Mouse (Mus musculus): ENCODE measurements around the gene Lemd1. TPM values are rescaled to one million over a fixed set of nuclear protein-coding genes. Genes with fewer than 3 reads are reported as not detected.

Gene Lemd1
- total RNA-seq (2023) = not detected

DNA sequence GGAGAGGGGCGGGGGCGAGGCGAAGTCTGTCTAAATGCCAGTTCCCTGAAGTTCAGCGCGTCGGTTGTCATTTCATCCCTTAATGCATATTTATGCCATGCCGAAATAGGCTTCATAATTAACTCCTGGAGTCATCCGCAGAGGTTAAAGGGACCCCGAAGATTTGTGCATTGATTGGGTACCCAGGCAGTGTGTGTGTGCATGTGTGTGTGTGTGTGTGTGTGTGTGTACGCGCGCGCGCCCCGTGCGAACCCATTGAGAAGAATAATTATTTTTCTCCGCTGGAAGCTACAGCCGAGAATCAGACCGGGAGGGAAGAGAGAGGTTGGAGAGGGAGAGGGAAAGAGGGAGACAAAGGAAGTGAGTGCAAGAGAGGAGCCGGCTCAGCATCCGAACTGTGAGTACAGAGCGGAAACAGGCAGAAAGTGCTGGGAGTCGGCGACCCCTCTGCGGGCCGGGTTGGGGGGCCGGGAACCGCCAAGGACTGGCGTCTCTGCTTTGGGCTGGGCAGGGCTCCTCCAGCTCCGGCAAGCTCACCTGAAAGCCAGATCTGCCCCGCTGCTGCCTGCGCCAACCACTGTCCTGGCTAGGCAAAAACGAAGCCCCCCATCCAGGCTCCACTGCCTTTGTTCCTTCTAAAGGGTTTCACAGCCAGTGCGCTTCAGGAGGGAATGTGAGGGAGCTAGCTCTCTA lies at the start of gene Lemd1, which contains the start of gene AC124108.1:
TSS of gene Lemd1 (plus strand) at position 339 of the 693 bp plus-strand sequence.
TSS of gene AC124108.1 (plus strand) at position 365 of the 693 bp plus-strand sequence.

GRCm38 (mm10) chr1:132229667-132230066 lies 38.4 kb downstream of the Lemd1 start, which contains the start of gene Gm10188:
Gm10188 (minus strand) TSS chr1:132229767.

GRCm38 (mm10) chr1:132298425-132298800 lies 107.2 kb downstream of the Lemd1 start, which contains the start of gene Klhdc8a:
Klhdc8a (plus strand) TSS chr1:132298626.

Other genes starting within 250 kb of the Lemd1 start
- 10 to 100 TPM; 50.0 to 65.3 TPM for gene Slc45a3, start 228.5 kb upstream of the Lemd1 start, total RNA-seq (2023)
- gene Elk4, start 183.8 kb upstream of the Lemd1 start, total RNA-seq (2023) = 100 to 1,000 TPM; 116 to 132 TPM
- gene Mfsd4a, start 123.4 kb upstream of the Lemd1 start, total RNA-seq (2023) = not detected
- 1 to 10 TPM; 1.4 to 3.2 TPM for gene Cdk18, start 51.7 kb upstream of the Lemd1 start, total RNA-seq (2023)
- not detected for gene AC124108.1, start within 50 bp of the Lemd1 start, total RNA-seq (2023)
- not detected for gene Gm10188, start 38.3 kb downstream of the Lemd1 start, total RNA-seq (2023)
- not detected for gene Klhdc8a, start 107.2 kb downstream of the Lemd1 start, total RNA-seq (2023)
- 100 to 1,000 TPM; 153 to 166 TPM for gene Nuak2, start 124.7 kb downstream of the Lemd1 start, total RNA-seq (2023)
- gene Tmcc2, start 199.8 kb downstream of the Lemd1 start, total RNA-seq (2023) = 10 to 100 TPM; 12.8 to 16.1 TPM
- 10 to 100 TPM; 47.2 to 55.3 TPM for gene Dstyk, start 226.1 kb downstream of the Lemd1 start, total RNA-seq (2023)

All from monocyte, adult 59 days (primary cell).